Mouse (Mus musculus): Measurements from ENCODE around the gene Igfbp1. TPM values are rescaled to one million over a fixed set of nuclear protein-coding genes. Genes with fewer than 3 reads are reported as not detected.

The Igfbp1 gene
- polyA plus RNA-seq (2014; fragmentation: Nextera tagmentation; extraction: Ambion mirVana), result 0.37 and 0.40 TPM in 2 replicates

DNA sequence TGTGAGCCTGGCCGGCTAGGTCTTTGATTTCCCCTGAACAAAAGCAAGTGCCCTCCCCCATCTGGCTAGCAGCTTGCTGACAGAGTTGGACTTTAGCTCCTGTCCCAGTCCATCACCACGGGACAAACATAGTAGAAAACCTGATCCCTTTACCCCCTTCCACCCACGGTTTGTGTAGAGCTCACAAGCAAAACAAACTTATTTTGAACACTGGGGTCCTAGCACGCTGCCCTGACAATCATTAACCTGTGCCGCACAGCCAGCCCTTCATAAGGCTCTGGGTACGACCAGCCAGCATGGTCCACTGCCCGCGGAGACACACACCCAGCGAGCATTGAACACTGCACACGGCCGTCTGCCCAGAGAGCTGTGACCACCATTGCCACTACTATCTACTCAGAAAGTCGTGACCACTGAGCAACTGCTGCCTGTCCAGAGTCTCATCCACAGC lies at the start of gene Igfbp1:
Gene Igfbp1, plus strand, starts transcription at position 292 of the 451 bp plus-strand sequence.
- ATAC-seq (ENCODE audit: insufficient number of reproducible peaks, low FRiP score, low TSS enrichment, low read depth), result no peak
- H3K27ac ChIP-seq (replicated peaks; ENCODE audit: low read depth, low read length), result no peak within 1 kb of the TSS
- WGBS, result 72% methylated on average over 12 of the region's 12 CpGs

DNA sequence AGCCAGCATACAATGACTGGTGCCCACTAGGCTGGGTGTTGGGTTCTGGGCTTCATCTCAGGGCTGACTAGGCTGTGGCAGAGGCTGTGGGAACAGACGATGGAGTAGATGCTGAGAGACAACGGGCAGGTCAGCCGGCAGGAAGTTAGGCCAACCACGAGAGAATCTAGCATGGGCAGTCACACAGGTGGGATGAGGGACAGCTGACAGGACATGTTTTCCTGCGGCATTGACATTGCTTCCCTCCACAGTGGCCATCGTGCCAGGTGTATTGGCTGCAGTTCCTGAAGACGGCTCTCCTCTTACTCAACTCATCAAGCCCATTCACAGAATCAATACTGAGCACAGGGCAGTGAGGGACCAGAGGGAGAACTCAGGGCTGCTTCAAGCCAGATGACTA lies 49.6 kb upstream of the Igfbp1 start:
- Histone ChIP-seq H3K4me2 (ENCODE audit: low read depth, severe bottlenecking) (no peak overlapping the region), H3K9ac (ENCODE audit: low read length) (no peak overlapping the region), H3K36me3 (ENCODE audit: control insufficient read depth, insufficient read depth, low read length) (no peaks in the 10 kb centered on the region), H3K4me3 (ENCODE audit: low read depth, low read length) (no peak overlapping the region), H3K9me3 (ENCODE audit: control insufficient read depth, low read length) (no peaks in the 10 kb centered on the region), H3K27me3 (ENCODE audit: control insufficient read depth, insufficient read depth, low read length) (no peaks in the 10 kb centered on the region), H3K27ac (replicated peaks; ENCODE audit: low read depth, low read length) (no peak overlapping the region), H3K4me1 (ENCODE audit: control insufficient read depth, insufficient read depth, low read length) (no peaks in the 10 kb centered on the region; the same call in 1 of the 2 replicates)
- 93% methylated on average over 7 of the region's 7 CpGs for WGBS
- ATAC-seq (ENCODE audit: insufficient number of reproducible peaks, low FRiP score, low TSS enrichment, low read depth) (no peak), DNase-seq (ENCODE audit: low spot score) (no peak)

More for the DNA sequence above, at the start of gene Igfbp1:
- Histone ChIP-seq H3K4me1 (ENCODE audit: control insufficient read depth, insufficient read depth, low read length) (no peaks in the 10 kb centered on the region), H3K9me3 (ENCODE audit: control insufficient read depth, low read length) (no peaks in the 10 kb centered on the region), H3K4me3 (ENCODE audit: low read depth, low read length) (no peak within 1 kb of the TSS), H3K27me3 (ENCODE audit: control insufficient read depth, insufficient read depth, low read length) (no peaks in the 10 kb centered on the region), H3K4me2 (ENCODE audit: low read depth, severe bottlenecking) (no peak within 1 kb of the TSS), H3K9ac (ENCODE audit: low read length) (no peak within 1 kb of the TSS), H3K36me3 (ENCODE audit: control insufficient read depth, insufficient read depth, low read length) (no peaks in the 10 kb centered on the region)
- DNase-seq (ENCODE audit: low spot score), result no peak

DNA sequence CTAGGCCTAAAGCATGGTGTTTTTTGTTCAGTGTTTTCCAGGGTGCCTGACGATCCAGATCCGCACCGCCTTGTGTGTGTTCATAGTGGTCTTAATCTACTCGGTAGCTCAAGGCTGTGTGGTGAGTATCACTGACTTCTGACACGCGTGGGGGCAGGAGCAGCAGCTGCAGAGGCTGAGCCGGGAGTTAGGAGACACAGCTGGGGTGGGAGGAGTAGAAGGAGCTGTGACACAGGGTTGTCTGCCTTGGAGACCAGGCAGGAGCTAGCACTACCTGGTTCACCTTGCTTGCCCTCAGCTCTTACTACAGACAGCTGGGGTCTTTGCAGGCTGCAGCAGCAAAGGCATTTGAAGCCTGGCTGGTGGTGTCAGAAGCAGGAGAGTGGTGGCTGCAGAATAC lies 48.1 kb upstream of the Igfbp1 start:
- ATAC-seq (ENCODE audit: insufficient number of reproducible peaks, low FRiP score, low TSS enrichment, low read depth) (no peak), DNase-seq (ENCODE audit: low spot score) (no peak)
- Histone ChIP-seq H3K4me1 (ENCODE audit: control insufficient read depth, insufficient read depth, low read length) (no peaks in the 10 kb centered on the region), H3K27me3 (ENCODE audit: control insufficient read depth, insufficient read depth, low read length) (no peaks in the 10 kb centered on the region), H3K9ac (ENCODE audit: low read length) (no peak overlapping the region), H3K4me3 (ENCODE audit: low read depth, low read length) (no peak overlapping the region), H3K36me3 (ENCODE audit: control insufficient read depth, insufficient read depth, low read length) (no peaks in the 10 kb centered on the region), H3K9me3 (ENCODE audit: control insufficient read depth, low read length) (no peaks in the 10 kb centered on the region), H3K4me2 (ENCODE audit: low read depth, severe bottlenecking) (no peak overlapping the region; the same call in 1 of the 2 replicates), H3K27ac (replicated peaks; ENCODE audit: low read depth, low read length) (no peak overlapping the region)
- 75% methylated on average over 7 of the region's 7 CpGs for whole genome bisulfite sequencing

DNA sequence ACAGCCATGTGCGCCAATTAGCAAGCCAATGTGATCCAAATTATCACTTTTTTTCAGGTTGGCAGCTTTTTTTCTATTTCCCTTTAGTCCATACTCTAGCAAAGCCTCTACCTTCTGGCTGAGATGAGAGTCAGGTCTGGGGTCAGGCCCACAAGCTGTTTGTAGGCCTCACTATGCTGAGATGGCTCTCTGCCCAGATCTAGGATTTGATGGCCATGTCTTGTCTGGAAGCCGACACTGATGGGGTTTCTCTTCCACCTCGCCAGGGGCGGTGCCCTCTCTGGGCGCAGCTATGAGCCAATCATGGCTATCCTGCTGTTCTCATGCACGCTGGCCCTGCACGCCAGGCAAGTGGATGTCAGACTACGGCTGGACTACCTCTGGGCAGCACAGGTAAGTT lies 47.1 kb upstream of the Igfbp1 start:
- Histone ChIP-seq H3K27ac (replicated peaks; ENCODE audit: low read depth, low read length) (no peak overlapping the region), H3K4me2 (ENCODE audit: low read depth, severe bottlenecking) (no peak overlapping the region), H3K27me3 (ENCODE audit: control insufficient read depth, insufficient read depth, low read length) (no peaks in the 10 kb centered on the region), H3K9ac (ENCODE audit: low read length) (no peak overlapping the region), H3K36me3 (ENCODE audit: control insufficient read depth, insufficient read depth, low read length) (no peaks in the 10 kb centered on the region), H3K4me1 (ENCODE audit: control insufficient read depth, insufficient read depth, low read length) (no peaks in the 10 kb centered on the region), H3K4me3 (ENCODE audit: low read depth, low read length) (no peak overlapping the region), H3K9me3 (ENCODE audit: control insufficient read depth, low read length) (no peaks in the 10 kb centered on the region)
- ATAC-seq (ENCODE audit: insufficient number of reproducible peaks, low FRiP score, low TSS enrichment, low read depth) (no peak), DNase-seq (ENCODE audit: low spot score) (no peak)
- 93% methylated on average over 8 of the region's 8 CpGs for WGBS

DNA sequence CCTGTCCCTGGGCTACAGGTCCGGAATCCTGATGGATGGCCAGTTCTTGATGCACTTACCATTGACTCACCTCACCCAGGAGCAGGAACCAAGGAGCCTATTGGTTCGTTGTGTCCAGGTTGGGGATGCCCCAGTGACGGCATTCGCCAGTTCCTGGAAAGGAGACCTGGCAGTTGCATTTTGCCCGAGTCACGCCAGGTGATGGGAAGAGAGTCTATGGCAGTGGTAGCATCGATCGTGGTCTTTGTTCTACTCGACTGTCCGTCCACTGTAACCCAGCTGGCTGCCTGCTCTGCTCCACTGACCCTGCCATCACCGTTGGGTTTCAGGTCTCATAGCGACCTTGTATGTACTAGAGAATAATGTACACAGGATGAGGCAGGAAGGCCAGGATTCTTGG lies 45.2 kb upstream of the Igfbp1 start:
- H3K36me3 ChIP-seq (ENCODE audit: control insufficient read depth, insufficient read depth, low read length), result no peaks in the 10 kb centered on the region
- no peak overlapping the region for H3K4me2 ChIP-seq (ENCODE audit: low read depth, severe bottlenecking)
- H3K4me3 ChIP-seq (ENCODE audit: low read depth, low read length), result no peak overlapping the region
- H3K27me3 ChIP-seq (ENCODE audit: control insufficient read depth, insufficient read depth, low read length), result no peaks in the 10 kb centered on the region
- no peaks in the 10 kb centered on the region for H3K4me1 ChIP-seq (ENCODE audit: control insufficient read depth, insufficient read depth, low read length)
- WGBS, result 95% methylated on average over 12 of the region's 12 CpGs
- no peaks in the 10 kb centered on the region for H3K9me3 ChIP-seq (ENCODE audit: control insufficient read depth, low read length)
- DNase-seq (ENCODE audit: low spot score) (no peak), ATAC-seq (ENCODE audit: insufficient number of reproducible peaks, low FRiP score, low TSS enrichment, low read depth) (no peak)
- no peak overlapping the region for H3K27ac ChIP-seq (replicated peaks; ENCODE audit: low read depth, low read length)
- H3K9ac ChIP-seq (ENCODE audit: low read length), result no peak overlapping the region

DNA sequence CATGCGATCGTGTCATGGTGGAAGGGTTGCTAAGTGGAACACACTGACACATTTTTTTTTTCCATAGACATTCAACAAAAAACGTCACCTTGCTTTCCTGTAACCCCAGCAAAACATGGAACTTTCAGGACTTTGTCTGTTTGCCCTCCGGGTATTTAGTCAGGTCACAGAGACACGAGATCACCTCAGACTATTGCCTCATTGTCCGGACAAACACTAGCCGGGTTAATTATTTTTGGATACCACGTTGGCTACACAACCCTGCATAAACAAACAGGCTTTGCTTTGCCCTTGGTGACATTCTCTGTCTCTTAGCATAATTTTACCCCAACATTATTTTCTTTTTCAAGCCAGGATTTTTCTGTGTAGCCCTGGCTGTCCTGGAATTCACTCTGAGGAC lies 44.5 kb upstream of the Igfbp1 start:
- H3K9ac ChIP-seq (ENCODE audit: low read length), result no peak overlapping the region
- H3K27ac ChIP-seq (replicated peaks; ENCODE audit: low read depth, low read length), result no peak overlapping the region
- no peaks in the 10 kb centered on the region for H3K9me3 ChIP-seq (ENCODE audit: control insufficient read depth, low read length)
- DNase-seq (ENCODE audit: low spot score) (no peak), ATAC-seq (ENCODE audit: insufficient number of reproducible peaks, low FRiP score, low TSS enrichment, low read depth) (no peak)
- H3K36me3 ChIP-seq (ENCODE audit: control insufficient read depth, insufficient read depth, low read length), result no peaks in the 10 kb centered on the region
- no peak overlapping the region for H3K4me2 ChIP-seq (ENCODE audit: low read depth, severe bottlenecking)
- H3K4me3 ChIP-seq (ENCODE audit: low read depth, low read length), result no peak overlapping the region
- H3K4me1 ChIP-seq (ENCODE audit: control insufficient read depth, insufficient read depth, low read length), result no peaks in the 10 kb centered on the region
- WGBS, result 89% methylated on average over 8 of the region's 8 CpGs
- H3K27me3 ChIP-seq (ENCODE audit: control insufficient read depth, insufficient read depth, low read length), result no peaks in the 10 kb centered on the region

DNA sequence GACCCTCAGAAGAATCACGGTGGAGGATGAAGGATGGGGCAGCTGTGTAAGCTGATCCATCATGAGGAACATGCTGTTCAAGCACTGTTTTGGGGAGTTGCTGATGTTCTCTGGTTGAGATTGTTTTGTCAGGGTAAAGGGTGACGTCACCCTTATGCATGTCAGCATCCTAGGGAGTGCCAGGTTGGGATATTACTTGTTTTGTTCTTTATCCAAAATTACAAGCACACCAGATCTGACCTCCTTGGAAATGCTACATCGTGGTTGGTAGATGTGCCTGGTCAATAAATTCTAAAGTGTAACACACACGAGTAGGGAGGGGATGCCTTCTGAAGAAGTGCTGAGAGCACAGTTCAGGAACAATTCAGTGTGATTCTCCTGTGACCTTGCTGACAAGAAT lies 41.2 kb upstream of the Igfbp1 start:
- 64% methylated on average over 4 of the region's 4 CpGs for WGBS
- Histone ChIP-seq H3K27ac (replicated peaks; ENCODE audit: low read depth, low read length) (no peak overlapping the region), H3K27me3 (ENCODE audit: control insufficient read depth, insufficient read depth, low read length) (no peaks in the 10 kb centered on the region), H3K36me3 (ENCODE audit: control insufficient read depth, insufficient read depth, low read length) (no peaks in the 10 kb centered on the region), H3K9me3 (ENCODE audit: control insufficient read depth, low read length) (no peaks in the 10 kb centered on the region), H3K4me2 (ENCODE audit: low read depth, severe bottlenecking) (no peak overlapping the region), H3K4me1 (ENCODE audit: control insufficient read depth, insufficient read depth, low read length) (no peaks in the 10 kb centered on the region), H3K9ac (ENCODE audit: low read length) (no peak overlapping the region), H3K4me3 (ENCODE audit: low read depth, low read length) (no peak overlapping the region)
- no peak for DNase-seq (ENCODE audit: low spot score)
- no peak for ATAC-seq (ENCODE audit: insufficient number of reproducible peaks, low FRiP score, low TSS enrichment, low read depth)

DNA sequence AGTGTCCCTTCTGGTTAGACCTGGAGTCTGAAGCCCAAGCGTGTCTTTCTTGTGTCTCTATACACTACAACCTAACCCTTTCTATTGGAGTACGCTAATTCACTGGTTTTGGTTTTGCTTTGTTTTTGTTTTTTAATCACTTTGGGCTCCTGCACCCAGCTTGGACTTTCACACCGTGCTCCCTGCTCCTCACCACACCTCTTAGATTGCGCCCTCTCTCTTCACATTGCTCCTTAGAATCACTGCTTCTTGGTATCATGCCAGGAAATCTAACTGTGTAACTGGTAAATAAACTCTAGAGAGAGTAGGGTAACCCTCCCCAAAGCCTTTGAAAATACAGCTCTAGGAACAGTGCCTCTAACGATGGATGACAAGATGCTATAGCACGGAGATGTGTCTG lies 39.4 kb upstream of the Igfbp1 start:
- no peaks in the 10 kb centered on the region for H3K9me3 ChIP-seq (ENCODE audit: control insufficient read depth, low read length)
- no peaks in the 10 kb centered on the region for H3K36me3 ChIP-seq (ENCODE audit: control insufficient read depth, insufficient read depth, low read length)
- no peak overlapping the region for H3K27ac ChIP-seq (replicated peaks; ENCODE audit: low read depth, low read length)
- no peak overlapping the region for H3K9ac ChIP-seq (ENCODE audit: low read length)
- H3K4me3 ChIP-seq (ENCODE audit: low read depth, low read length), result no peak overlapping the region
- no peaks in the 10 kb centered on the region for H3K27me3 ChIP-seq (ENCODE audit: control insufficient read depth, insufficient read depth, low read length)
- DNase-seq (ENCODE audit: low spot score), result no peak
- ATAC-seq (ENCODE audit: insufficient number of reproducible peaks, low FRiP score, low TSS enrichment, low read depth), result no peak
- 90% methylated on average over 6 of the region's 6 CpGs for WGBS
- H3K4me2 ChIP-seq (ENCODE audit: low read depth, severe bottlenecking), result no peak overlapping the region
- no peaks in the 10 kb centered on the region for H3K4me1 ChIP-seq (ENCODE audit: control insufficient read depth, insufficient read depth, low read length)

DNA sequence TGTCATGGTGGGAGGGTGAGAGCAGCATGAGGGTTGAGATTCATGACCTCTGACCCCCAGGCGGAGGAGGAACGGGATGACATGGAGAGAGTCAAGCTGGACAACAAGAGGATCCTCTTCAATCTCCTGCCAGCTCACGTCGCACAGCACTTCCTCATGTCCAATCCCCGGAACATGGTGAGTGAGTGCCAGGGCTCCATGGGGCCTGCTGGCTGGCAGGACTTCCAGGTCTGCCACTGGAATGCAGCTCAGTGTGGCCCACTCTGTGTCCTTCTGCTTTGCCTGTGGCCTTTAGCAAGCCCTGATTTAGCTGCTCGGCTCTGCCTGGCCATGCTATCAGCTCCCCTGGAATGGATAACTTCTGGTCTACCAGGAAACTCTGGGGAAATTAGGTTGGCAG lies 37.4 kb upstream of the Igfbp1 start:
- Histone ChIP-seq H3K9ac (ENCODE audit: low read length) (no peak overlapping the region), H3K27ac (replicated peaks; ENCODE audit: low read depth, low read length) (no peak overlapping the region), H3K4me2 (ENCODE audit: low read depth, severe bottlenecking) (no peak overlapping the region), H3K4me3 (ENCODE audit: low read depth, low read length) (no peak overlapping the region), H3K27me3 (ENCODE audit: control insufficient read depth, insufficient read depth, low read length) (no peaks in the 10 kb centered on the region), H3K36me3 (ENCODE audit: control insufficient read depth, insufficient read depth, low read length) (no peaks in the 10 kb centered on the region), H3K4me1 (ENCODE audit: control insufficient read depth, insufficient read depth, low read length) (no peaks in the 10 kb centered on the region), H3K9me3 (ENCODE audit: control insufficient read depth, low read length) (no peaks in the 10 kb centered on the region)
- DNase-seq (ENCODE audit: low spot score) (no peak), ATAC-seq (ENCODE audit: insufficient number of reproducible peaks, low FRiP score, low TSS enrichment, low read depth) (no peak)
- WGBS, result 85% methylated on average over 6 of the region's 6 CpGs
